Mouse (Mus musculus): Measurements from ENCODE around the gene Isg15. TPM values are rescaled to one million over a fixed set of nuclear protein-coding genes. Genes with fewer than 3 reads are reported as not detected.

Isg15 gene
- polyA plus RNA-seq, 1 experiment from 2014 or later = 1.7 TPM

Small RNA genes lying within 50 kb of the gene (microRNA-seq; reads per million reads assigned to microRNA genes)
- gene Mir7658 = 4.1 reads per million, percentile 16 among the genes with 10 or more reads in this experiment

Other genes starting within 250 kb of the Isg15 start
- 37.2 and 39.3 TPM in 2 replicates for gene C1qtnf12, start 238.5 kb downstream of the Isg15 start, polyA plus RNA-seq (2015; fragmentation: Nextera tagmentation; extraction: Ambion mirVana)
- 12.2 and 12.8 TPM in 2 replicates for gene B3galt6, start 208.2 kb downstream of the Isg15 start, polyA plus RNA-seq (2015; fragmentation: Nextera tagmentation; extraction: Ambion mirVana)
- gene Sdf4, start 207.9 kb downstream of the Isg15 start, polyA plus RNA-seq (2015; fragmentation: Nextera tagmentation; extraction: Ambion mirVana) = 156 and 162 TPM in 2 replicates
- gene Tnfrsf4, start 187.0 kb downstream of the Isg15 start, polyA plus RNA-seq (2015; fragmentation: Nextera tagmentation; extraction: Ambion mirVana) = 1.1 and 2.4 TPM in 2 replicates
- gene Tnfrsf18, start 174.7 kb downstream of the Isg15 start, polyA plus RNA-seq (2015; fragmentation: Nextera tagmentation; extraction: Ambion mirVana) = 1.5 and 2.3 TPM in 2 replicates
- gene Ttll10, start 141.4 kb downstream of the Isg15 start, polyA plus RNA-seq (2015; fragmentation: Nextera tagmentation; extraction: Ambion mirVana) = 2.8 and 4.0 TPM in 2 replicates
- 37.9 and 42.0 TPM in 2 replicates for gene 9430015G10Rik, start 90.8 kb downstream of the Isg15 start, polyA plus RNA-seq (2015; fragmentation: Nextera tagmentation; extraction: Ambion mirVana)
- 0.24 and 0.33 TPM in 2 replicates for gene Rnf223, start 70.3 kb downstream of the Isg15 start, polyA plus RNA-seq (2015; fragmentation: Nextera tagmentation; extraction: Ambion mirVana)
- 85.6 and 86.5 TPM in 2 replicates for gene Agrn, start 3.3 kb downstream of the Isg15 start, polyA plus RNA-seq (2015; fragmentation: Nextera tagmentation; extraction: Ambion mirVana)
- 2.9 and 3.4 TPM in 2 replicates for gene AW011738, start 2.5 kb upstream of the Isg15 start, polyA plus RNA-seq (2015; fragmentation: Nextera tagmentation; extraction: Ambion mirVana)
- gene Perm1, start 15.1 kb upstream of the Isg15 start, polyA plus RNA-seq (2015; fragmentation: Nextera tagmentation; extraction: Ambion mirVana) = 0.45 and 0.91 TPM in 2 replicates
- 18.5 and 22.8 TPM in 2 replicates for gene Plekhn1, start 34.0 kb upstream of the Isg15 start, polyA plus RNA-seq (2015; fragmentation: Nextera tagmentation; extraction: Ambion mirVana)
- 51.3 and 51.6 TPM in 2 replicates for gene Noc2l, start 35.2 kb upstream of the Isg15 start, polyA plus RNA-seq (2015; fragmentation: Nextera tagmentation; extraction: Ambion mirVana)
- 0.29 and 0.72 TPM in 2 replicates for gene Samd11, start 54.8 kb upstream of the Isg15 start, polyA plus RNA-seq (2015; fragmentation: Nextera tagmentation; extraction: Ambion mirVana)
- not detected in 2 replicates for gene Vmn2r-ps159, start 130.3 kb upstream of the Isg15 start, polyA plus RNA-seq (2015; fragmentation: Nextera tagmentation; extraction: Ambion mirVana)

Data from lung, embryonic 16.5 days (tissue).